Mouse (Mus musculus): ENCODE measurements around the gene Plcd4.

Gene Plcd4

GRCm38 (mm10) chr1:74600501-74601266 lies 58.0 kb downstream of the Plcd4 start:
- DNase-seq (ENCODE audit: low spot score), result peak; percentile 83

- peak; percentile 91 for DNase-seq (ENCODE audit: low spot score)
These were observed 58.7 kb downstream of the Plcd4 start, which contains the start of the genes Rnf25 and Stk36 for GRCm38 (mm10) chr1:74601267-74601962. Gene Rnf25 (minus strand): TSS chr1:74601397. Gene Stk36 (plus strand): TSS chr1:74601445.

Measured in MN1 (cell line).